Mouse (Mus musculus) forebrain, embryonic 13.5 days (tissue): ENCODE data around the gene Prr36. TPM values are rescaled to one million over a fixed set of nuclear protein-coding genes. Genes with fewer than 3 reads are reported as not detected.

ENCODE experiments used
- polyA plus RNA-seq: library from polyadenylated mRNA; unstranded; fragments of >200 nt; fragmentation: Nextera tagmentation; extraction: Ambion mirVana; gene quantifications from 2 replicates; pipeline ENCODE4 v1.2.1, GENCODE M21; 2015

Prr36 gene
- polyA plus RNA-seq, 1 experiment from 2014 or later, result 33.2 TPM

Other genes with a start within 250 kb of the Prr36 start
- gene Cd209f, start 111.6 kb downstream of the Prr36 start, polyA plus RNA-seq, result not detected in 2 replicates
- not detected in 2 replicates for gene Cd209g, start 83.4 kb downstream of the Prr36 start, polyA plus RNA-seq
- 57.7 and 62.7 TPM in 2 replicates for gene Evi5l, start 50.9 kb downstream of the Prr36 start, polyA plus RNA-seq
- gene Lrrc8e, start 9.4 kb upstream of the Prr36 start, polyA plus RNA-seq, result 0.14 TPM in 1 of 2 replicates, not detected in the other
- gene Map2k7, start 21.3 kb upstream of the Prr36 start, polyA plus RNA-seq, result 24.6 and 28.6 TPM in 2 replicates
- gene Gm49320, start 21.4 kb upstream of the Prr36 start, polyA plus RNA-seq, result 0.93 and 1.1 TPM in 2 replicates
- gene Tgfbr3l, start 30.8 kb upstream of the Prr36 start, polyA plus RNA-seq, result 4.1 and 5.6 TPM in 2 replicates
- gene Snapc2, start 35.6 kb upstream of the Prr36 start, polyA plus RNA-seq, result 63.8 and 72.7 TPM in 2 replicates
- 272 and 274 TPM in 2 replicates for gene Ctxn1, start 41.8 kb upstream of the Prr36 start, polyA plus RNA-seq
- gene Timm44, start 58.5 kb upstream of the Prr36 start, polyA plus RNA-seq, result 44.5 and 47.9 TPM in 2 replicates
- gene Ccl25, start 107.8 kb upstream of the Prr36 start, polyA plus RNA-seq, result 24.3 and 24.8 TPM in 2 replicates
- gene Elavl1, start 108.0 kb upstream of the Prr36 start, polyA plus RNA-seq, result 199 and 215 TPM in 2 replicates